Mouse (Mus musculus) embryonic facial prominence, embryonic 10.5 days (tissue): ENCODE results near the gene 4933406M09Rik. TPM values are rescaled to one million over a fixed set of nuclear protein-coding genes. Genes with fewer than 3 reads are reported as not detected.

Experiments used
- DNase-seq: peaks from one replicate; pipeline ENCODE4 v3.0.0-alpha.2; 2017; ENCODE audit warnings: low spot score
- H3K27ac ChIP-seq: fragments of 300-500 bp; sonication (generic); replicated peaks from 2 replicates; pipeline ENCODE4 v1.5.1; 2016; ENCODE audit warnings: mild to moderate bottlenecking
- H3K27me3 ChIP-seq: fragments of 300-500 bp; sonication (generic); replicated peaks from 2 replicates; pipeline ENCODE4 v1.6.1; 2016; ENCODE audit warnings: low read depth, mild to moderate bottlenecking; ENCODE audit not compliant: poor library complexity, severe bottlenecking
- H3K36me3 ChIP-seq: fragments of 300-500 bp; sonication (generic); replicated peaks from 2 replicates; pipeline ENCODE4 v1.6.1; 2016; ENCODE audit warnings: mild to moderate bottlenecking, moderate library complexity
- H3K4me1 ChIP-seq: fragments of 300-500 bp; sonication (generic); 2 replicates; pipeline ENCODE4 v1.6.1; 2016
- H3K4me3 ChIP-seq: fragments of 300-500 bp; sonication (generic); 2 replicates; pipeline ENCODE4 v1.5.1; 2016; ENCODE audit warnings: mild to moderate bottlenecking, moderate library complexity
- H3K9me3 ChIP-seq: fragments of 300-500 bp; sonication (generic); 2 replicates; pipeline ENCODE4 v1.6.1; 2016; ENCODE audit warnings: mild to moderate bottlenecking
- WGBS: fragments of 180-500 bp; shearing (Covaris S2); methylation state at CpG from one replicate; pipeline ENCODE4 v1.1.7; 2016; 5-methylcytosine and 5-hydroxymethylcytosine counted together
- polyA plus RNA-seq: library from polyadenylated mRNA; unstranded; fragments of >200 nt; fragmentation: Nextera tagmentation; extraction: Ambion mirVana; gene quantifications from 2 replicates; pipeline ENCODE4 v1.2.1, GENCODE M21; 2016

4933406M09Rik gene
- polyA plus RNA-seq, 1 experiment from 2014 or later = not detected

- WGBS = 97% methylated on average over 2 of the region's 2 CpGs
- peaks cover 95% of the 10 kb centered on the region for H3K36me3 ChIP-seq
Measured at GRCm38 (mm10) chr1:134353326-134353725, 32.4 kb upstream of the 4933406M09Rik start.

GRCm38 (mm10) chr1:134357461-134357860 lies 28.3 kb upstream of the 4933406M09Rik start:
- H3K4me3 ChIP-seq = no peak overlapping the region
- 87% methylated on average over 4 of the region's 4 CpGs for WGBS
- peaks cover 82% of the 10 kb centered on the region for H3K36me3 ChIP-seq
- H3K27ac ChIP-seq = no peak overlapping the region
- H3K4me1 ChIP-seq = peaks cover 11% of the 10 kb centered on the region
- no peaks in the 10 kb centered on the region for H3K27me3 ChIP-seq
- DNase-seq = no peak
- no peaks in the 10 kb centered on the region for H3K9me3 ChIP-seq

More at GRCm38 (mm10) chr1:134353326-134353725, 32.4 kb upstream of the 4933406M09Rik start:
- H3K27me3 ChIP-seq = no peaks in the 10 kb centered on the region
- H3K27ac ChIP-seq = no peak overlapping the region
- H3K4me3 ChIP-seq = no peak overlapping the region
- H3K9me3 ChIP-seq = no peaks in the 10 kb centered on the region
- no peaks in the 10 kb centered on the region for H3K4me1 ChIP-seq
- DNase-seq = no peak

- H3K27me3 ChIP-seq = no peaks in the 10 kb centered on the region
- no peaks in the 10 kb centered on the region for H3K9me3 ChIP-seq
- H3K4me1 ChIP-seq = peaks cover 14% of the 10 kb centered on the region
- peak overlapping the region; percentile 87 for H3K4me3 ChIP-seq
- 79% methylated on average over 7 of the region's 7 CpGs for WGBS
- no peak for DNase-seq
- H3K27ac ChIP-seq = no peak overlapping the region; the same call in 1 of the 2 replicates
- H3K36me3 ChIP-seq = peaks cover 50% of the 10 kb centered on the region
Measured at GRCm38 (mm10) chr1:134360656-134361055, 25.1 kb upstream of the 4933406M09Rik start.

GRCm38 (mm10) chr1:134361195-134361856 lies 24.4 kb upstream of the 4933406M09Rik start:
- Histone ChIP-seq H3K9me3 (no peaks in the 10 kb centered on the region), H3K4me3 (peak overlapping the region; percentile 87), H3K4me1 (peaks cover 14% of the 10 kb centered on the region), H3K27me3 (no peaks in the 10 kb centered on the region), H3K36me3 (peaks cover 43% of the 10 kb centered on the region), H3K27ac (peak overlapping the region; percentile 95)
- DNase-seq = no peak
- WGBS = 2% methylated on average over 44 of the region's 44 CpGs

GRCm38 (mm10) chr1:134361857-134362212 lies 23.9 kb upstream of the 4933406M09Rik start, which contains the start of gene Tmem183a:
Tmem183a (minus strand) TSS chr1:134361979.
- whole genome bisulfite sequencing = under 1% methylated on average over 38 of the region's 38 CpGs
- peak; percentile 98 for DNase-seq
- peaks cover 14% of the 10 kb centered on the region for H3K4me1 ChIP-seq
- peaks cover 39% of the 10 kb centered on the region for H3K36me3 ChIP-seq
- H3K27ac ChIP-seq = peak within 1 kb of the TSS; percentile 95
- no peaks in the 10 kb centered on the region for H3K9me3 ChIP-seq
- no peaks in the 10 kb centered on the region for H3K27me3 ChIP-seq
- H3K4me3 ChIP-seq = peak within 1 kb of the TSS; percentile 87

DNA sequence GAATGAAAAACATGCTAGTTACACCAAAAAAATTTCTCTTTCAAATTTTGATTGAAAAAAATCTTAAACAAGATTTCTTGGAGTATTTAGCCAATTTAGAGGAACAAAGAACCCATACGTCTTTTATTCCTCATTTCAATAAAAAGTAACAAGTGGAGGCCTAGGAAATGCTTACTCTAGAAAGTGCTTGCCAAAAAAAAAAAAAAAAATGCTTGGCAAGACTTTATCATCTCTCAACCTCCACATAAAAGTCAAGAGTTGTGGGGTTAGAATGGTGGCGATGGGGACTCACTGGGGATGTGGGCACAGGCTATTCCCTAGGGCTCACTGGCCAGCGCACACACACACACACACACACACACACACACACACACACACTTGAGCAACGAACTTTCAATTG lies 22.5 kb upstream of the 4933406M09Rik start:
- H3K36me3 ChIP-seq = peaks cover 26% of the 10 kb centered on the region
- H3K9me3 ChIP-seq = no peaks in the 10 kb centered on the region
- no peak overlapping the region for H3K4me3 ChIP-seq
- H3K27me3 ChIP-seq = no peaks in the 10 kb centered on the region
- peaks cover 14% of the 10 kb centered on the region for H3K4me1 ChIP-seq
- no peak for DNase-seq
- no peak overlapping the region for H3K27ac ChIP-seq
- WGBS = 82% methylated on average over 4 of the region's 4 CpGs

DNA sequence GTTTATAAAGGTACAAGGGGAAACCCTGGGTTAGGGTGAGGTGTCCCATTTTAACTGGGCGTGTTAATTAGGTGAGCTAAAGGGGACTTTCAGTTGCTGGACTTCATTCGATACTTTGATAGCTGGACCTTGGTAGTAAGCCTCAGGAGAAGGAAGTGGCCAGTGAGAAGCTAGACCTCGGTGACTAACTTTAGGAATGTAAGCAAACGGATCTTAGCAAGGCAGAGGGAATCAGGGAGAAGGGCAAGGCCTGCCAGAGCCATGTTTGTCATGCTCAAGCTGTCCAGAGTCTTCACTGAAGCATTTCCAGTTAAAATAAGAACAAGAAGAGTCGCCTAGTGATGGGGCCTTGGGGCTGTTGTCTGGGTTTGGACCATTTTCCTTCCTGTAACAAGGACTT lies 20.2 kb upstream of the 4933406M09Rik start:
- Histone ChIP-seq H3K4me1 (peaks cover 13% of the 10 kb centered on the region), H3K27ac (no peak overlapping the region), H3K9me3 (no peaks in the 10 kb centered on the region), H3K27me3 (no peaks in the 10 kb centered on the region), H3K36me3 (peaks cover 3% of the 10 kb centered on the region; the same call in 1 of the 2 replicates), H3K4me3 (no peak overlapping the region)
- no peak for DNase-seq
- 69% methylated on average over 5 of the region's 5 CpGs for WGBS

DNA sequence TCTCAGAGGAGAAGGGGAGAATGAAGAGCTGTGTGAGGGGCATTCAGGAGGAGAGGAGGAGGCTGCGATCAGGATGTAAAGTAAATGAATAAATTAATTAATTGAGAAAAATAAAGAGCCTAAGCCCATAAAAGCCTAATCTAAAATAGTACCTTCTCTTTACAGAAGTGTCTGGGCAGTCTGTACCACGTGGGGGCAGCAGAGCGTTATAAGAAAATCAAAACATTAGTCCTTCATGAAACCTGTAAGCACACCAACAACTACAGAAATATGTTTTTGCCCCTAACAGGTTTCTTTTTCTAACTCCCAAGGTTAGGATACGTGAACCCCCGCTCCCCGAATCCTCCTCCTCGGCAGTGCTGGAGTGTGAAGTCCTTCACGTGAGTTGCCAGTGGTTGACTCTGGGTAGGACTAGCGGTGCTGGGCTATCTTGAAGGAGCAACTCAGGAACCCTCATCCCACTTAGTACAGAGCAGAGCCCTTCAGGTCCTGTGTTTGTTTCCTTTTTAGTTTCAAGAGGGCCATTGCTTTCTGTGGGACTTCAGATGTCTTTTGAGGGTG lies 16.9 kb upstream of the 4933406M09Rik start:
- H3K27ac ChIP-seq = no peak overlapping the region
- no peak overlapping the region for H3K4me3 ChIP-seq
- H3K9me3 ChIP-seq = 0 out of 2 replicates have a peak, but pooled peaks cover 5% of the 10 kb centered on the region
- no peaks in the 10 kb centered on the region for H3K27me3 ChIP-seq
- DNase-seq = peak; percentile 43
- 55% methylated on average over 9 of the region's 9 CpGs for WGBS
- no peaks in the 10 kb centered on the region for H3K36me3 ChIP-seq
- no peaks in the 10 kb centered on the region for H3K4me1 ChIP-seq

DNA sequence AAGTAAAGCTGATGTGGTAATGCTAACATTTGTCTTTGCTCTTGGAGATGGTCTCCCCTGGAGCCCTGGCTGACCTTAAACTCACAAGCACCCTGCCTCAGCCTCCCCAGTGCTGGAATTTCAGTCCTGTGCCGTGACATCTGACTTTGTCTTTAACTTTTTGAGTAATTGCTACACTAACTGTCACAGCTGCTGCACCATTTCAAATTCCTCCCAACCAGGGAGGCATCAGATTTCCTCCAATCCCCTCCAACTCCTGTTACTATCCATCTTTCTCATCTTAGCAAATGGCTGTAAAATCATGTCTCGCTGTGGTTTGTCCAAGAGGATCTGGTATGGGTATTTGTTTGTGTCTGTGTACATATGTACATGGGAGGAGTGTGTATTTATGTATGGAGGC lies 11.6 kb upstream of the 4933406M09Rik start:
- no peak overlapping the region for H3K4me3 ChIP-seq
- no peaks in the 10 kb centered on the region for H3K27me3 ChIP-seq
- no peaks in the 10 kb centered on the region for H3K4me1 ChIP-seq
- H3K9me3 ChIP-seq = 0 out of 2 replicates have a peak, but pooled peaks cover 5% of the 10 kb centered on the region
- no peak for DNase-seq
- WGBS = 74% methylated on average over 2 of the region's 2 CpGs
- no peaks in the 10 kb centered on the region for H3K36me3 ChIP-seq
- H3K27ac ChIP-seq = no peak overlapping the region

DNA sequence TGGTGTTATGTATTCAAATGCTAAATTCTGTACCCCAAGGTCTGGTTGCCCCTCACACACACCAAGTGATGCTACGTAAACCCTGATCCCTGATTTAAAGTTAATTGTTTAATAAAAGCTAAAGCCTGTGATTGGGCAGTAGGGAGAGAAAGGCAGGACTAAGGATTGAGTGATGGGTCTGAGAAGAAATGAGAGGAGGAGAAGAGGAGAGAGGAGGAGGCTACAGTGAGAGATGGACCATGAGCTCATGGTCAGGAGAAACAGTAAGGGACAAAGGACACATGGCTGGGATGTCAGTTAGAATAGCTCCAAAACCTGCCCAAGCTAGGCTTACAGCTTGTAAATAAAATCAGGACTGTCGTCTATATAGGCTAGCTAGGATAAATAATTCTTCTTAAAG lies 4.7 kb upstream of the 4933406M09Rik start:
- WGBS = 88% methylated on average over 2 of the region's 2 CpGs
- Histone ChIP-seq H3K4me3 (no peak overlapping the region), H3K27me3 (peaks cover 8% of the 10 kb centered on the region; the same call in 1 of the 2 replicates), H3K36me3 (no peaks in the 10 kb centered on the region), H3K9me3 (0 out of 2 replicates have a peak, but pooled peaks cover 5% of the 10 kb centered on the region), H3K27ac (no peak overlapping the region), H3K4me1 (peaks cover 13% of the 10 kb centered on the region)
- no peak for DNase-seq

DNA sequence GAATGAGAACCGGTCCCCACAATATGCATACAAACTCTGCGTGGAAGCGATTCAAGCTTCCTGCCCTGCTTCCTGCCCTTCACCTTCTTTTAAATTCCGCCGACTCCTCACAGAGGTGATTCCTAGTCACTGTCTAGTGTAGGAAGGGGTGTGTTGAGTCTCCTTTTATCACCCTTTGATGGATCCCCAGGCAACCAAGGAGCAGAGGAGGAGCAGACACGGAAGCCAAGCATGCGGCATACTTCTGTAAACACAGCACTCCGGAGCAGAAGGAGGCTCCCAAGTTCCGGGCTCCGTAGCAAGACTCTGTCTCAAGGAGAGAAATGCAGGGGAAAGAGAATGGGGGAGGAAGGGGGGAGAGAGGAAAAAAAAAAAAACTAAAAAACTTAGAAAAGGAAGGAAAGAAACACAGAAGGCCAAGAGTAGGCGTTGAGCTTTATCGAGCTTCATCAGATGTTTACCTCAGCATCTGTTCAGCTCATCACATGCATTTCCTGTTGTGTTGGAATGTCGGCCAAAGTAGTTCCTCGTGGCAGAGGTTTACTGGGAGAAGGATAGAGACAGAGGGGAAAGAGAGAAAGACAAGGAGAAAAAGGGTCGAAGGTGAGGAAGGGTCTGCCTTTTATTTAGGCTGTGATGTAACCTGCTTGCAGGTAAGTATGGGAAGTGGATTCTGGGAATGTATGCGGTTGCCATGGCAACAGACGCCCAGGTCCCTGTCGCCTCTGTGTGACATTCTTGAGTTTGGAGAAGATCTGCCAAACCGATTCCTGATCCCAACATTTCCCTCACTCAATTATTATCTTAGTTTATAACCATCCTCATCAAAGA lies 3.7 kb upstream of the 4933406M09Rik start:
- H3K27me3 ChIP-seq = peaks cover 8% of the 10 kb centered on the region; the same call in 1 of the 2 replicates
- DNase-seq = peak; percentile 30
- 0 out of 2 replicates have a peak, but pooled peaks cover 5% of the 10 kb centered on the region for H3K9me3 ChIP-seq
- H3K4me3 ChIP-seq = peak overlapping the region; percentile 50
- H3K4me1 ChIP-seq = peaks cover 13% of the 10 kb centered on the region
- no peaks in the 10 kb centered on the region for H3K36me3 ChIP-seq
- H3K27ac ChIP-seq = peak overlapping the region; percentile 31
- 14% methylated on average over 19 of the region's 19 CpGs for WGBS

DNA sequence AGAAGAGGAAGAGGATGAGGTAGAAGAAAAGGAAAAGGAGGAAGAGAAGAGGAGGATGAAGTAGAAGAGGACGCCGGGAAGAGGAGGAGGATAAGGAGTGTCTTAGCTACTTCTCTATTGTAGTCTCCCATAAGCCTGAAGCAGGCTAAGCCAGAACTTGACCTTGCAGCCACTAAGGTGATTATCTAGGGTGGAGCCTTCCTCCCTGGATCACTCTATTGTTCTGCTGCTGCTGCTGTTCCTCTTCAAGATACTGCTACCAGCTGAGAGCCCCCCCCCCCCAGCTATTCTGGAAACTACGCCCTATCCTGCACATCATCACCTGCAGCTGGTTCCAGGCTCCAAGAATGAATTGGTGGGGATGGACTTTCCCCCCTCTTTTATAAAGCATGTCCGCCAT lies 1.2 kb upstream of the 4933406M09Rik start:
- peaks cover 8% of the 10 kb centered on the region; the same call in 1 of the 2 replicates for H3K27me3 ChIP-seq
- no peaks in the 10 kb centered on the region for H3K36me3 ChIP-seq
- H3K9me3 ChIP-seq = 0 out of 2 replicates have a peak, but pooled peaks cover 5% of the 10 kb centered on the region
- WGBS = 85% methylated on average over 4 of the region's 4 CpGs
- no peak overlapping the region for H3K27ac ChIP-seq
- no peak for DNase-seq
- H3K4me3 ChIP-seq = no peak overlapping the region
- H3K4me1 ChIP-seq = peaks cover 13% of the 10 kb centered on the region
